Mouse (Mus musculus) monocyte, adult 59 days (primary cell): Measurements from ENCODE around the gene Med17. TPM values are rescaled to one million over a fixed set of nuclear protein-coding genes. Genes with fewer than 3 reads are reported as not detected.

Source experiments
- total RNA-seq, 2 experiments: library from RNA; stranded (reverse); gene quantifications; one replicate each; pipeline ENCODE4 v1.2.4; 2023

Med17 gene
- 10 to 100 TPM; 27.9 to 45.9 TPM for total RNA-seq

GRCm38 (mm10) chr9:15279649-15280490, at the start of gene Med17:
Gene Med17, minus strand, starts transcription at chr9:15279931.

GRCm38 (mm10) chr9:15306398-15307119, 26.8 kb upstream of the Med17 start, which contains the start of gene 4931406C07Rik:
Gene 4931406C07Rik, minus strand, starts transcription at chr9:15306448.

GRCm38 (mm10) chr9:15305503-15306397, 26.0 kb upstream of the Med17 start, which contains the start of gene Taf1d:
Gene Taf1d, plus strand, starts transcription at chr9:15306214.

GRCm38 (mm10) chr9:15239042-15239925, 40.4 kb downstream of the Med17 start, which contains the start of gene Vstm5:
Gene Vstm5, plus strand, starts transcription at chr9:15239045.

Other genes starting within 250 kb of the Med17 start
- gene Panx1, start 234.5 kb downstream of the Med17 start, total RNA-seq: 10 to 100 TPM; 52.2 to 56.1 TPM
- gene Hephl1, start 167.8 kb downstream of the Med17 start, total RNA-seq: not detected
- gene Vstm5, start 40.9 kb downstream of the Med17 start, total RNA-seq: not detected
- 100 to 1,000 TPM; 578 to 633 TPM for gene Taf1d, start 26.3 kb upstream of the Med17 start, total RNA-seq
- 10 to 100 TPM; 21.1 to 21.3 TPM for gene 4931406C07Rik, start 26.5 kb upstream of the Med17 start, total RNA-seq
- 10 to 100 TPM; 19.3 to 19.7 TPM for gene Cep295, start 77.9 kb upstream of the Med17 start, total RNA-seq
- 1 to 10 TPM; 3.2 to 4.0 TPM for gene Smco4, start 213.5 kb upstream of the Med17 start, total RNA-seq